Mouse (Mus musculus) cerebellum, adult 2 months (tissue): ENCODE data around the gene Zfp146.
"Not testable (repeated sequence)": the region's sequence is repeated elsewhere in the genome, so short reads cannot be mapped to it uniquely, and the experiment has no call there.

Experiments
- CTCF ChIP-seq: fragments of 200-500 bp; IDR thresholded peaks from 2 replicates; pipeline ENCODE4 v1.5.1; 2011; ENCODE audit warnings: low read depth, mild to moderate bottlenecking, control low read depth, low read length, moderate library complexity, borderline replicate concordance; ENCODE audit not compliant: insufficient read depth
- POLR2A ChIP-seq: fragments of 200-500 bp; IDR thresholded peaks from 2 replicates; pipeline ENCODE4 v1.6.1; 2011; ENCODE audit warnings: low read length, control low read depth, borderline replicate concordance; ENCODE audit not compliant: insufficient read depth

GRCm38 (mm10) chr7:30206364-30206763 is 36.8 kb upstream of the Zfp146 start:
- not testable (repeated sequence) for TF ChIP-seq CTCF, POLR2A
